Mouse (Mus musculus): ENCODE measurements at regions not wholly inside any gene's neighbourhood (a gene's known extent, or its start where the extent isn't known, plus 50 kb on each side); places are given as distances from the start of the nearest gene placed in this dataset.

DNA sequence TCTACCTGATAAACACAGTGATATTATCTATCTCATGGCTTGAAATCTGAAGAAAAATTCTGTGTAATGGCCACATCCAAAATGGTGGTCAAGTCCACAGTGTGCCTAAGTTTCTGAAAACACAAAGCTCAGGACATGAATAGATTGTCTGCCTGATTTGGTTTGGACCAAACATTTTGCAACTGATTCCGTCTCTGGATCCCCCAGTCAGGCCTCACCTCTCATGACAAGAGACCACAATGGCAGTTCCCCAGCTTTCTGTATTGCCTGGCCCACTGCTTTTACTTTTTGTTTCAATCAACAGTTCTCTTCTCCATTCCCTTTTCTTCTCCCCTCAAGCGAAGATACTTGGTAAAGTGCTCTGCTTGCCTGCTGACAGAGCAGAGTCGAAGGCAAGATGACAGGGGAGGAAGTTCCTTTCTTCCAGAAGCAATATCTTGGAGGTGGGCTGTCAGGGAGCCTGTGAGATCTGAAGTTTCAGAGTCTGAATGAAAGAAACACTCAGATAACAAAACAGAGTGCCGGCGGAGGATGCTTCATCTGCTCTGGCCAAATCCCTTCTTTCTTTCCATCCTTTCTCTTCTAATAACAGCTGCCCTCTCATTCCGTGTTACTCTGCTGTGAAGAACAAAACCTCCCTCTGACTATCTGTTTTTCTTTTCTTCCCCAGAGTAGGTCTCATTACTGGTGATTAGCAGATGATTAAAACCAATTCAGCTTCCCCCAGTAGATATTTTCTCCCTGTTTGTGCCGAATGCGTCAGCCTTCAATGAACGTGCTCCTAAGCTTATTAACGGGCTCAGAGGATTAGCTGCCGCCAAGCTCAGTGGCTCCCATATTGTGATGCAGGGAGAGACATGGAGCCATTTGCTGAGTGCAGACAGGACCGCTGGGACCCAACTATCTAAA lies 360.7 kb downstream of the Tmem182 start:
- WGBS, result 67% methylated on average over 12 of the region's 12 CpGs
- H3K4me3 ChIP-seq (replicated peaks), result no peak overlapping the region
- no peaks in the 10 kb centered on the region for H3K9me3 ChIP-seq (replicated peaks)
- no peaks in the 10 kb centered on the region for H3K36me3 ChIP-seq
- H3K27me3 ChIP-seq, result no peaks in the 10 kb centered on the region
- no peak overlapping the region for H3K9ac ChIP-seq
- H3K4me2 ChIP-seq, result no peak overlapping the region
- no peaks in the 10 kb centered on the region for H3K4me1 ChIP-seq
- ATAC-seq (replicated peaks; ENCODE audit: low FRiP score), result no peak
- H3K27ac ChIP-seq, result no peak overlapping the region

DNA sequence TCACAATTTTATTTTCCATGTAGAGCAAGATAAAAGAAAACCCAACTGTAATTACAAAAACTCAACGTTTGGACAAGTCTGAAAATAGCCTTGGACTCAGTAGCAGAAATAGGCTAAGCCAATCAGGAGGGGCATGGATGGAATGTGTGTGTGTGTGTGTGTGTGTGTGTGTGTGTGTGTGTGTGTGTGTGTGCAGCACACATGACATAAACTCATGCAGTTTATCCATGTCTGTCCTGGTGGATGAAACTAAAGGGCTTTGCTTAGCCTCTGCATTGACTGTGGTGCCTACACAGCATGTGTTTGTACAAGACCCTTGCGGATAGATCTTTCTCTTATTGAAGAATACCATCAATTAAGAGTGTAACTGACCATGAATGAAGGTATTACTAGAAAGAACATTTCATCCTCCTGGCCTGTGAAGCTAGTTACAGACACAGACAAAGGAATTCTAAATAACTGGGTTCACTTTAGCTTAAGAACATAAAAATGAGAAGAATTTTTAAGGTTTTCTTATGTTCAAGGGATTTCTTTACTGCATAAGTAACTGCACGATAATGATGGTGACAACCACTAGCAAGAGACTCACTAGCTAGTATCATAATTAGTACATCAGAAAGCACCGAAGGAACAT lies 361.5 kb downstream of the Tmem182 start:
- H3K4me2 ChIP-seq, result no peak overlapping the region
- 69% methylated on average over 4 of the region's 4 CpGs for WGBS
- no peaks in the 10 kb centered on the region for H3K36me3 ChIP-seq
- H3K9ac ChIP-seq, result no peak overlapping the region
- no peaks in the 10 kb centered on the region for H3K27me3 ChIP-seq
- no peaks in the 10 kb centered on the region for H3K9me3 ChIP-seq (replicated peaks)
- H3K27ac ChIP-seq, result no peak overlapping the region
- H3K4me1 ChIP-seq, result no peaks in the 10 kb centered on the region
- no peak overlapping the region for H3K4me3 ChIP-seq (replicated peaks)
- ATAC-seq (replicated peaks; ENCODE audit: low FRiP score), result no peak

DNA sequence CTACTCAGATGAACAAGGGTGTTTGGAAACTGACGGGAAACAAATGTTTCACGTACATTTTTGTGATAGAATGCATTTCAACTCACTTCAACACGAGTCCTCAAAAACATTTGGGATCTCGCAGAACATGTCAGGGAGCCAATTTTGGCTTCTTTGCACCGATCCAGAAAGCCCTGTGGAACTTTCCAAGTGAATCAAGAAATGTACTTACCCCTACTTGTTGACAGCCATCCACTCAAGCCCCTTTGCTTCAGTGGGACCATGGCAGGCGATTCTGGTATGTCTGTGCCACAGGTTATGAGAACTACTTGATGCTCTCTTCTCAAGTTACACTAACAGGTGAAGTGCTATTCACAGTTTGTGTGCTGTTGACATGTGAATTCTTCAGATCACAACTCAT lies 381.6 kb downstream of the Tmem182 start:
- Histone ChIP-seq H3K4me1 (no peaks in the 10 kb centered on the region), H3K4me3 (replicated peaks) (no peak overlapping the region), H3K9me3 (replicated peaks) (no peaks in the 10 kb centered on the region), H3K27ac (no peak overlapping the region), H3K27me3 (no peaks in the 10 kb centered on the region), H3K36me3 (no peaks in the 10 kb centered on the region), H3K4me2 (no peak overlapping the region), H3K9ac (no peak overlapping the region)
- 75% methylated on average over 6 of the region's 6 CpGs for WGBS
- ATAC-seq (replicated peaks; ENCODE audit: low FRiP score), result no peak

GRCm38 (mm10) chr1:41212876-41213275 lies 407.5 kb downstream of the Tmem182 start:
- Histone ChIP-seq H3K4me1 (no peaks in the 10 kb centered on the region), H3K36me3 (no peaks in the 10 kb centered on the region), H3K9ac (no peak overlapping the region), H3K27ac (no peak overlapping the region), H3K4me3 (replicated peaks) (no peak overlapping the region), H3K9me3 (replicated peaks) (no peaks in the 10 kb centered on the region), H3K27me3 (no peaks in the 10 kb centered on the region), H3K4me2 (no peak overlapping the region)
- ATAC-seq (replicated peaks; ENCODE audit: low FRiP score), result no peak
- 73% methylated on average over 2 of the region's 2 CpGs for WGBS

DNA sequence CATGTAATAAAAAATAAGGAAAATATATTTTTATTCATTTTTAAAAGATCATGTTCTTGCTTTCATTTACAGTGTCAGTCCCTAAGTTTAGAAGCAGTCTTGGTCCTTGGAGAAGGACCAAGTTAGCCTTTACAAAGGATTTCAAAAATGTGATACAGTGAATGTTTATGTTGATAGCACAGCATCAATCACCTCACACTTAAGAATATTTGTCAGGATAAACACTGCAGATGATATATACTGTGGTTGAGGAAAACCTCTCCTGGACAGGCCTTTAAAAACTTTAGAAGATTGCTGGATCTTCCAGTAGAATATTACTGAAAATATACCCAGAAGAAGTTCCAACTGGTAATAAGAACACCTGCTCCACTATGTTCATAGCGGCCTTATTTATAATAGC lies 420.4 kb downstream of the Tmem182 start:
- H3K4me2 ChIP-seq, result no peak overlapping the region
- H3K9me3 ChIP-seq (replicated peaks), result no peaks in the 10 kb centered on the region
- no peak overlapping the region for H3K27ac ChIP-seq
- WGBS, result 93% methylated on average over 1 of the region's 1 CpGs
- H3K4me3 ChIP-seq (replicated peaks), result no peak overlapping the region
- no peak overlapping the region for H3K9ac ChIP-seq
- no peaks in the 10 kb centered on the region for H3K27me3 ChIP-seq
- H3K4me1 ChIP-seq, result no peaks in the 10 kb centered on the region
- ATAC-seq (replicated peaks; ENCODE audit: low FRiP score), result no peak
- no peaks in the 10 kb centered on the region for H3K36me3 ChIP-seq

- H3K4me2 ChIP-seq, result no peak overlapping the region
- H3K9ac ChIP-seq, result no peak overlapping the region
- no peak overlapping the region for H3K4me3 ChIP-seq (replicated peaks)
- H3K9me3 ChIP-seq (replicated peaks), result no peaks in the 10 kb centered on the region
- H3K4me1 ChIP-seq, result no peaks in the 10 kb centered on the region
- no peak for ATAC-seq (replicated peaks; ENCODE audit: low FRiP score)
- no peak overlapping the region for H3K27ac ChIP-seq
- no peaks in the 10 kb centered on the region for H3K36me3 ChIP-seq
- no peaks in the 10 kb centered on the region for H3K27me3 ChIP-seq
- WGBS, result 89% methylated on average over 7 of the region's 7 CpGs
These were observed 429.9 kb downstream of the Tmem182 start for GRCm38 (mm10) chr1:41235335-41235734.

GRCm38 (mm10) chr1:41243000-41243399 lies 437.6 kb downstream of the Tmem182 start:
- WGBS, result 78% methylated on average over 6 of the region's 6 CpGs
- no peak for ATAC-seq (replicated peaks; ENCODE audit: low FRiP score)

GRCm38 (mm10) chr1:41244627-41245026 lies 439.2 kb downstream of the Tmem182 start:
- H3K9me3 ChIP-seq (replicated peaks), result no peaks in the 10 kb centered on the region
- H3K4me2 ChIP-seq, result no peak overlapping the region
- no peak overlapping the region for H3K9ac ChIP-seq
- H3K27ac ChIP-seq, result no peak overlapping the region
- no peaks in the 10 kb centered on the region for H3K36me3 ChIP-seq
- H3K27me3 ChIP-seq, result no peaks in the 10 kb centered on the region
- H3K4me3 ChIP-seq (replicated peaks), result no peak overlapping the region
- no peak for ATAC-seq (replicated peaks; ENCODE audit: low FRiP score)
- no peaks in the 10 kb centered on the region for H3K4me1 ChIP-seq
- 95% methylated on average over 12 of the region's 12 CpGs for WGBS

More at GRCm38 (mm10) chr1:41243000-41243399, 437.6 kb downstream of the Tmem182 start:
- H3K9me3 ChIP-seq (replicated peaks), result no peaks in the 10 kb centered on the region
- no peaks in the 10 kb centered on the region for H3K27me3 ChIP-seq
- H3K36me3 ChIP-seq, result no peaks in the 10 kb centered on the region
- H3K4me1 ChIP-seq, result no peaks in the 10 kb centered on the region
- H3K4me2 ChIP-seq, result no peak overlapping the region
- no peak overlapping the region for H3K4me3 ChIP-seq (replicated peaks)
- no peak overlapping the region for H3K27ac ChIP-seq
- no peak overlapping the region for H3K9ac ChIP-seq

DNA sequence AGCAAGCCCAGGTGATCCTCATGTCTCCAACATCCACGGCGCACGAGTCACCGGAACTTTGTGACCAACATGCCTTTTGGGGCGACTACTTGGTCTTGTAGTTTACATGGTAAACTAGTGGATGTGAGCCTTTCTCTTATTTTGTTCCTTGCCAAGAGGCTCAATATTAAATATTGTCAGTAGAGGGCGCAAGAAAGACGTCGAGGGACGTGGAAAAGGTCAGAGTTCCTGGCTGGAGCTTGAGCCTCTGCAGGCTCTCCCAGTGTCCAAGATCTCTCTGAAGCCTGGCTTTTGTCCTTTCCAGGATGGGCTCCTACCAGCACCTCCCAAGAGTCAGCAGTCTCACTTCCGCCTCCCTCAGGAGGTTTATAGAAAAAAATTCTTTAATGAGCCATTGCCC lies 458.8 kb downstream of the Tmem182 start:
- H3K9ac ChIP-seq, result no peak overlapping the region
- no peak overlapping the region for H3K4me2 ChIP-seq
- no peak overlapping the region for H3K4me3 ChIP-seq (replicated peaks)
- H3K27ac ChIP-seq, result no peak overlapping the region
- H3K36me3 ChIP-seq, result no peaks in the 10 kb centered on the region
- no peaks in the 10 kb centered on the region for H3K4me1 ChIP-seq
- H3K9me3 ChIP-seq (replicated peaks), result no peaks in the 10 kb centered on the region
- no peak for ATAC-seq (replicated peaks; ENCODE audit: low FRiP score)
- no peaks in the 10 kb centered on the region for H3K27me3 ChIP-seq
- WGBS, result 36% methylated on average over 10 of the region's 10 CpGs

DNA sequence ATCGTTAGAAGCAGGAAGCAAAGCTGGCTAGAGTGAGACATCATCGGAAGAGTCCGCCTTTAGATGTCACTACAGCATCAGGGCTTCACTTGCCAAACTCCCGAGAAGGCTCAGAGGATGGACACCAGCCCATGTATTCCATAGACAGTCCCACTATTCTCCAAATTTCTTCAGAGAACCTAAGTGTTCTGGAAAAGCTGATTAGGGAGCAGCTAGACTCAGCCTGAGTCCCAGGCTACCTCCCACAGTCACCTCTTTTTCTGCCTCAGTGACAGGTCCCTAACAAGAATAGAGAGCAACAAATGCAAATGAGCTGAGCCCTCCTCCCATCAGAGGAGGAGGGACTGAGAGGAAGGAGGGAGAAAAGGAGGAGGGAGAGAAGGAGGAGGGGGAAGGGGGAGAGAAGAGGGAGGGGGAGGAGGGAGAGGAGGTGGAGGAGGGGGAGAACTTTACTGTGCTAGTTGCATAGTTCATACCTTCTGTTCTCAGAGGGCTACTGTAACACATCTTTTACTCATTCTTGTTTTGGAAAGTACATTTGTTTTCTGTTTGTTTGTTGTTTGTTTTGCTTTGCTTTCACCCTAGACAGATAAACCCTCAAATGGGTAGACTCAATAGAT lies 465.8 kb downstream of the Tmem182 start:
- H3K9me3 ChIP-seq (replicated peaks), result no peaks in the 10 kb centered on the region
- WGBS, result 18% methylated on average over 4 of the region's 4 CpGs
- H3K36me3 ChIP-seq, result no peaks in the 10 kb centered on the region
- no peak overlapping the region for H3K4me3 ChIP-seq (replicated peaks)
- no peak overlapping the region for H3K4me2 ChIP-seq
- peaks cover 9% of the 10 kb centered on the region; the same call in 1 of the 2 replicates for H3K4me1 ChIP-seq
- no peak for ATAC-seq (replicated peaks; ENCODE audit: low FRiP score)
- H3K27ac ChIP-seq, result no peak overlapping the region
- no peak overlapping the region for H3K9ac ChIP-seq
- peaks cover 5% of the 10 kb centered on the region; the same call in 1 of the 2 replicates for H3K27me3 ChIP-seq

- H3K9ac ChIP-seq, result no peak overlapping the region
- peaks cover 9% of the 10 kb centered on the region; the same call in 1 of the 2 replicates for H3K27me3 ChIP-seq
- H3K4me1 ChIP-seq, result peaks cover 14% of the 10 kb centered on the region; the same call in 1 of the 2 replicates
- H3K4me2 ChIP-seq, result peak overlapping the region; percentile 47
- H3K4me3 ChIP-seq (replicated peaks), result peak overlapping the region; percentile 10; the same call in 1 of the 2 replicates
- H3K27ac ChIP-seq, result no peak overlapping the region
- no peaks in the 10 kb centered on the region for H3K36me3 ChIP-seq
- 11% methylated on average over 10 of the region's 10 CpGs for WGBS
- no peak for ATAC-seq (replicated peaks; ENCODE audit: low FRiP score)
- H3K9me3 ChIP-seq (replicated peaks), result no peaks in the 10 kb centered on the region
These were observed 469.3 kb downstream of the Tmem182 start for GRCm38 (mm10) chr1:41274573-41275270.

Data from kidney, embryonic 15.5 days (tissue).